Mouse (Mus musculus) mesoderm, embryonic 11.5 days (tissue): ENCODE results near the gene Nanos2.

Experiments used
- DNase-seq: peaks from one replicate; pipeline ENCODE4 v3.0.0-alpha.2; 2012; ENCODE audit warnings: low read depth, low spot score

Nanos2 gene

GRCm38 (mm10) chr7:18990601-18991295, 3.5 kb downstream of the Nanos2 start, which contains the start of gene Mypop:
Gene Mypop, plus strand, starts transcription at chr7:18991245.
- DNase-seq = peak; percentile 100

GRCm38 (mm10) chr7:18991660-18992293, 4.6 kb downstream of the Nanos2 start:
- no peak for DNase-seq

GRCm38 (mm10) chr7:18992294-18992675, 5.1 kb downstream of the Nanos2 start:
- DNase-seq = no peak

GRCm38 (mm10) chr7:18993036-18993435, 5.8 kb downstream of the Nanos2 start:
- DNase-seq = no peak

GRCm38 (mm10) chr7:18998835-18999234, 11.6 kb downstream of the Nanos2 start:
- DNase-seq = no peak

- no peak for DNase-seq
Observed at GRCm38 (mm10) chr7:19000421-19000820, 13.2 kb downstream of the Nanos2 start.

GRCm38 (mm10) chr7:19001066-19001806, 14.0 kb downstream of the Nanos2 start:
- peak; percentile 77 for DNase-seq

GRCm38 (mm10) chr7:19001807-19002085, 14.5 kb downstream of the Nanos2 start:
- DNase-seq = no peak

GRCm38 (mm10) chr7:19002115-19002514, 14.9 kb downstream of the Nanos2 start:
- no peak for DNase-seq

- DNase-seq = peak; percentile 87
Observed at GRCm38 (mm10) chr7:19002848-19003498, 15.8 kb downstream of the Nanos2 start.

- peak; percentile 94 for DNase-seq
Observed at GRCm38 (mm10) chr7:19003902-19004630, 16.9 kb downstream of the Nanos2 start, which contains the start of gene Irf2bp1. Gene Irf2bp1, plus strand, starts transcription at chr7:19004044.

- DNase-seq = no peak
Observed at GRCm38 (mm10) chr7:19004631-19005079, 17.5 kb downstream of the Nanos2 start.

GRCm38 (mm10) chr7:19005417-19006121, 18.4 kb downstream of the Nanos2 start:
- DNase-seq = no peak

- peak; percentile 91 for DNase-seq
Observed at GRCm38 (mm10) chr7:19006476-19006875, 19.3 kb downstream of the Nanos2 start.

- DNase-seq = no peak
Observed at GRCm38 (mm10) chr7:19007026-19007977, 20.1 kb downstream of the Nanos2 start.

- no peak for DNase-seq
Observed at GRCm38 (mm10) chr7:19010581-19010980, 23.4 kb downstream of the Nanos2 start.

- DNase-seq = no peak
Observed at GRCm38 (mm10) chr7:19012025-19012621, 24.9 kb downstream of the Nanos2 start.

GRCm38 (mm10) chr7:19012882-19013281, 25.7 kb downstream of the Nanos2 start:
- no peak for DNase-seq

- DNase-seq = no peak
Observed at GRCm38 (mm10) chr7:19014452-19014851, 27.3 kb downstream of the Nanos2 start.
